Mouse (Mus musculus) MEL-GATA-1-ER (cell line): ENCODE measurements around the gene Cdc5l.
"Not testable (repeated sequence)": the region's sequence is repeated elsewhere in the genome, so short reads cannot be mapped to it uniquely, and the experiment has no call there.

Source experiments
- DNase-seq: peaks from one replicate; pipeline ENCODE4 v3.0.0-alpha.2; 2012; ENCODE audit warnings: low read depth; ENCODE audit errors: extremely low read depth

Gene Cdc5l

DNA sequence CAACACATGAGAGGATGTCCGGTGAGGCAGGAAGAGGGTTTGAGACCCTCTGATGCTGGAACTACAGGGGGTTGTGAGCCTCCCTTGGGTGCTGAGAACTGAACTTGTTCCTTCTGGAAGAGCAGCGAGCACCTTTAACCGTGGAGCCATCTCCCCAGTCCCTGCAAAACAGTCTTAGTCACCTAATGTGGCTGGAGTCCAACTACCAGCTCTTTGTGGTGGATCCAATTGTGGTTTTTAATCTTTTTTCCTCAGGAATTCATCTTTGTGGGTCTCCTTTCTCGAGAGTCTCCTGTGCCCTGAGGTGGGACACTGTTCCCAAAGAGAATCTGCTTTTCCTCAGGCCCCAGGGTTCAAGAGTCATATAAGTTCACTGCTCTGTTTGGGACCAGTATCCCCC is 12.4 kb upstream of the Cdc5l start:
- peak; percentile 59 for DNase-seq

DNA sequence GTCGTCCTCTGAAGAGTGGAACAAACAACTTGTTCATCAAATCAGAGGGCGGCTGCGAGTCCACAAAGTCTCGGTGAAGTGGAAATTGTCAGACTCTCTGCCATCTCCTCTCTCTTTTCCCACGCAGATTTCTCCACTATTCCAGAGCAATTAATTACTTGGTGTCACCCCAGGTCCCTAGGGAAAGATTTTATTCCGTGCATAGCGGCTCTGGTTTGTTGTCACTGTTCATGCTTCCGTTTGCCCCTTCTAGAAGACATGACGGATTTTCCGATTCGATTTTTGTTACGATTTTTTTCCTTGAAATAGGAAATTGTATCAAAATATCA is 689 bp upstream of the Cdc5l start:
- DNase-seq, result no peak

DNA sequence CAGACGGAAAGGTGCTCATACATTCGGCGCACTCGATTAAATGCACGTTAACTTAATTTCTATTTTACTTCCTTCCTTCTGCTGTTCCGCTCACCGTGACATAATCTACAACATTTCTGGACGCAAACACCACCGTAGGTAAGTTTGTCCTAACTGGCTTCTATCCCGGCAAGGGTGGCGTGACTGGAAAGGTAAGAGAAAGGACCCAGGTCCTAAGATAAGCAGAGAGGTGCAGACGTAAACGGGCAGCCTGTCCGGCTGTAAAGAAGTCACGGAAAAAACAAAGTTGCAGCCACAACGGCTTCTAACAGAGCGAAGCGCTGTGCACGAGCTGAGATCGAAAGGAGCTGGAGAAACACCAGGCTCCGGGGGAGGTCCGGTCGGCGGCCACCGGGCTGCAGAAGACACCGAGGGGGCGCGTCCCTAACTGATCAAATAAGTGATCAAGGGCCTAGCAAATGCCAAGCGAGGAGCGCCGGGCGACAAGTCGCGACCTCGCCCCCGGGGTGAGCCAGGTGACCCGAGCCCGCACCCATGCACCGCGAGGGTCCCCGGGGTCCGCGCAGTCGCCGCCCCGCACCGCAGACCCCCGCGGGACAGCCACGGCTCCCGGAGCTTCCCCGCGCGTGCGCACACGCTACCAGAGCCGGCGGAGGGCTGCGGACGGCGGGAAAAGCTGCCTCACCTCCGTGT is 685 bp downstream of the Cdc5l start:
- DNase-seq, result no peak

DNA sequence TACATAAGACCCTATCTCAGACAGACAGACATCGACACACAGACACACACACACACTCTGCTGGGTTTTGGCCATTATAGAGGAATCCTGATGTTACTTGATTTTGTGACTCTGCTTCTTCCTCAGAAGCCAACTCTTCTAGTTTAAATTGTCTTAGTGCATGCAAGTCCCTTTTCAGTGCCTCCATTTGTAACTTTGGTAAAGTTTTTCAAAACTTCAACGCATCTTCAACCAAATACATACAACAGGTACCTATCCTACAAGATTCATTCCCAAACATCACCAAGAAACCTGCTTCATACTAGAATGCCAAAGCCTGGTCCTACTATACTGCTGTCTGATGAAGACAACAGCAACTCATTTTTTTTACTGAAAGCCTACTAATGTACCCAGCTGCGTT is 1.5 kb downstream of the Cdc5l start:
- DNase-seq, result no peak

DNA sequence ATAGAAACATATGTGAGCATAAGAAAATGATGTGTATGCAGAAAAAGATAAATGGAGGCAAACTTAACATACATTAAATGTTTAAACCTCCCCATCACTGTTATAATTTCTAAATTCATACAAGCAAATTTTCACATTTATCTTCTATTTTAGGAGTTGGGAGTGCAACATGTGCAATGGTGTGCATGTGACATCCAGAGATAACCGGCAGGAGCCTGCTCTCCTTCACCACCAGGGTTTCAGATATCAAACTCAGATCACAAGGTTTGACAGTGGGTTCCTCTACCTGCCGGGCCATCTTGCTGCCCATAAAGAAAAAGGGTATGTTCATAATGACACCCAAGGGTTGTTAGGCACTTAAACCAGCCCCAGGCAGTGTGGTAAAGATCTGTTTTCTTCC is 16.1 kb downstream of the Cdc5l start:
- DNase-seq, result no peak

DNA sequence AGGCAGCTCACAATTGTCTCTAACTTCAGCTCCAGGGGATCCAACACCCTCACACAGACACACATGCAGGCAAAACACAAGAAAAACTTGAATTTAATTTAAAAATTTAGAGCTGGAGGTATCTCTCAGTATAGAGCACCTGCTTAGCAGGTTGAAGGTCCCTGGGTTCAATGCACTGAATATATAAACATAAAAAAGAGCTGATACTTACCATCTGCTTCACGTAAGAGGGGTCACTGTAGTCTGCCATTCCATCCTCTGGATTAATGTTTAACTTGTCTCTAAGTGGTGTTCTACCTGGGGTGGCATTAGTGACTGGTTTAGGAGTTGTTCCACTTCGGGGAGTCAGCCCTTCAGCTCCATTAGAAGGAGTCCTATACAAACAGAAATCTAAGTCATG is 21.9 kb downstream of the Cdc5l start:
- DNase-seq, result not testable (repeated sequence)

DNA sequence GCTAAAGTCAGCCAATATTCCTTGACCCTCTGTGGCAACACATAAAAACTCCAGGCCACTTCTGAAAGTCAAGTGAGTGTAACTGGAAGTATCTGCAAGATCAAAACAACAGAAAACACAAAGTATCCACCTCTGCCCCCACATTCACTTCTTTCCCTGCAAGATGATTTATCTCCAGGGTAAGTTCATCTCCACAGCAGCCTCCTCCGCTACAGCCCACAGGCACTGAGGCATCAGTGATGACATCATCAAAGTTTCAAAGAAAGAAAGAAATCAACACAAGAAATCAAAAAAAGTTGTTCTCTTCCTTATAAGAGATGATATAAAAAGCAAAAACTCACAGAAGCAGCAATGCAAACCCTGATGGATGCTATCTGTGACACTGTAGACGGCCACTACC is 24.8 kb downstream of the Cdc5l start:
- DNase-seq, result no peak

DNA sequence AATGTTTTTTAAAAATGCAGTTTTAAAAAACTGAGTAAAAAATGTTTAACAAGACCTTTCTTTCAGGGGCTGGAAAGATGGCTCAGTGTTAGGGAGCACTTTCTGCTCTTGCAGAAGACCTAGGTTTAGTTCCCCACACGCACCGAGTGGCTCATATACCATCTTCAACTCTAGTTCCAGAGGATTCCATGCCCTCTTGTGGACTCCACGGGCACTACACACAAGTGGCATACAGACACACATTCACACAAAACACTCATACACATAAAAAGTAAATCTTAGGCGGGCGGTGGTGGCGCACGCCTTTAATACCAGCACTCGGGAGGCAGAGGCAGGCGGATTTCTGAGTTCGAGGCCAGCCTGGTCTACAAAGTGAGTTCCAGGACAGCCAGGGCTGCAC is 27.3 kb downstream of the Cdc5l start:
- DNase-seq, result no peak

DNA sequence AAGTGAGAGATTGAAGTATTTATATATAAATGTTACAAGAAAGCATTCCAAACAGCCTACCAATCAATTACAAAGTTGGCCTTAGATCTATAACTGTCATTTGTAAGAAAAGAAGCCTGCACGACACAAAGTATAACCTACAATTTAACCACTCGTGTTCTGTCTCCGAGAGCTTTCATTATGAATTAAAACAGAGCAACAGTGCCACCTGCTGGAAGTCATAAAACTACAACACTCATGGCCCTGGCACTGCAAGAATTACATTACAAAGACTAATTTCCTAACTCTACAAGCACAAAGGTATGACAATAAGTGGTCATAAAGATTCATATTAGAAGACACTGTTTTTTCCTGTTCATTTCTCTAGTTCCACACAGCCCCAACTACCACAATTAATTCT is 30.3 kb downstream of the Cdc5l start:
- DNase-seq, result peak; percentile 32

DNA sequence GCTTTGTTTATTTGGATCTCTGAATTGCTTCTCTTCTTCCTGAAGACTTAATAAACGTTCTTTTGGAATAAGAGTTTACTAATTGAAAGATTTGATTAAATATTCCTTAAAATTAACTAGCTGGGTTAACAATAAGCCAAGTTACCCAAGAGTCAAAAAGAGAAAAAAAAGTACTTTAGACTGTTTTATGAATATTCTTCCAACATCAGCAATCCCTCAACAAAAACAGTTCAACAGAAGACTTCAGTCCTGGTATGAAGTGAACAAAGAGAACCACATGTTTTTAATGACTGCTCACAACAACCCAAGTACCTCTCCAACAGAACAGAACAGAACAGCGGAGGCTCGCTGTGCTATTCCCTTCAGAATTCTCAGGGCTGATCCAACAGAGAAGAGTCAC is 30.9 kb downstream of the Cdc5l start:
- no peak for DNase-seq

DNA sequence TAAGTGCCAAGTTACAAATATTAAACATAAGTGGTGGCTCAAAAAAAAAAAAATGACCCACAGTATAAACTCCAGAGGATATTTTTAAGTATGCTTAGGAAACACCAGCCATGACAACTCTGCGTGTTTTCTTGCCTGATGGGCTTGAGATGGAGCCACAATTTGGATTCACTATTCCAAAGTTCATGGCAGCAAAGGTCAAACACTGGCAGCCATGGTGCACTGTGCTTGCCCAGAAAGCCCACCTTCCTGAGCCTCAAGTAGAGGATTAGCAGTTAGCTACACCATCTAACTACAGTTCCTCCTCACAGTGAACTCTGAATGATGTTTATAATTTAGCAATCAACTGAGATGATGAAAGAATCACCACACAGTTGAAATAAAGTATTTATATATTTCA is 31.4 kb downstream of the Cdc5l start:
- no peak for DNase-seq

DNA sequence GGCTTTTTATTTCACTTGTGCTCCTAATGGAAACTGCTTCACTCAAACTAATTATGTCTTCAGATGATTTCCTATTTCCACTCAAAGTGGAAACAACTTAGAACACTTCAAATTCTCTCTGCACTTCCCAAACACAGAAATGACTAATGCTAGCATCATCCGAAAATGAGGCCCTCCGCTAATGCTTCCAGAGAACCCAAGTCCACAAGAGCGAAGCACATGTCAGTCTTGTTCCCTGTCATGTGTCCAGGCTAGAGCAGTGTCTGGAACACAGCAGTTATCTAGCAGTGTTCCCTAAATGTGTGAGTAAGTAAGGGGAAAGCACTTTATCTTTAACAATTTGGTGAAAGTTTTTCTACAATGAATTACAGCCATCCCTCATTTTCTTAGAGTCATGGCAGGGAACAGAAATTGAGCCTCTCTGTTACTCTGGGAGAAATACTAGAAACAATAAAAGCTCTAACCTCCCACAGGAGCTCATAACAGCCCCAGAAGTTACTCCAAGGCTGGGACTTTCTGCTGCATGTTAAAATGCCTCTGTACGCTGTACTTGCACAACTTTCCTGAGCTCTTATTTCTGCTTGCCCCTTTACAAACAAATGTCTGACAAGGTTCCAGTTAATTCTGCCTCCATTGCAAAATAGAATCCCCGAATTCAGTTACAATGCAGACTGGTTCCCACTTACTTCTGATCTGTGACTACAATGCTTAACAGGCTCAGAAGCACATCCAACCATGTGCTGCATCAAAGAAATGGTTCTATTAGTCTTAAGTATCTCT is 32.2 kb downstream of the Cdc5l start:
- no peak for DNase-seq

DNA sequence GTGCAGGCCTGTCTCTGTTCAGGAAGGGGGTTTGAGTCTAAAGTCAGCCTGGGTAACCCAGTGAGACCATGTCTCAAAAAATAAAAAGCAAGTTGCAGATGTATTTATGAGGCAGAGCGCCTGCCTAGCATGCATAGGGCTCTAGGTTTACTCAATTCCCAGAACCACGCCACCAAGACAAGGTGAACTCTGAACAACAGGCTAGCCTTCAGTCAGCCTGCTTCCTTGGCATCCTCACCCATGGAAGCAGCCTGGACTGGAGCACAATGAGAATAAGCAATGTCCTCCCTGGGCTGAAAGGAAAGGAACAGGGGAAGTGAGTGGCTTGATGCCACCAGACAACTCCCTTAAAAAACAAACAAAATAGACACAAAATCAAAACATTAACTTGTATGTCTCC is 35.5 kb downstream of the Cdc5l start:
- no peak for DNase-seq

DNA sequence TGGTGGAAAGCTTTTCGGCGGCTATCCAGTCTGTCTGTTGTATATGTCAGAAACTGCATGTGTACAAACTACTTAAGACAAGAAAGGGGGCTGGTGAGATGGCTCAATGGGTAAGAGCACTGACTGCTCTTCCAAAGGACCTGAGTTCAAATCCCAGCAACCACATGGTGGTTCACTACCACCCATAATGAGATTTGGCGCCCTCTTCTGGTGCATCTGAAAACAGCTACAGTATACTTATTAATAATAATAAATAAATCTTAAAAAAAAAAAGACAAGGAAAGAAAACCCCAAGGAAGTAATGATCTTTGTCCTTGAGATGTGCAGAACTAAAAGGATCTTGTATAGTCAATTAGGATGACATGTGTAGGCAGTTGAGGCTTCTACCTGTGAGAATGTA is 36.0 kb downstream of the Cdc5l start:
- no peak for DNase-seq

DNA sequence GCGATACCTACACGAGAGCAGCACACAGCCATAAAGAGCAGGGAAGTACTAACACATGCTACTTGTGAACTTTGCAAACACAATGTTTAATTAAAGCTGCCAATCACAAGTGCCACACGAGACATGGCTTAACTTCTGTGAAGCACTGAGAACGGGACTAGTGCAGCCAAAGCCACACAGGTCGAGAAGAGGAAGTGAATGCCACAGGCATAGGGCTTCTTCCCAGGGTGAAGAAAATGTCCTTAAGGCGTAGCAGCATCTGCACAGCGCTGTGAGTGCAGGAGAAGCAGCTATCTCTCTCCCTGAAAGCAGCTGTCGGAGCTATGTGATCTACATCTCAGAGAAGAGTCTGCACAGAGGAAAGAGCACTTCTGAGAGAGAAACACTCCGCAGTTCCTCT is 38.9 kb downstream of the Cdc5l start:
- no peak for DNase-seq

DNA sequence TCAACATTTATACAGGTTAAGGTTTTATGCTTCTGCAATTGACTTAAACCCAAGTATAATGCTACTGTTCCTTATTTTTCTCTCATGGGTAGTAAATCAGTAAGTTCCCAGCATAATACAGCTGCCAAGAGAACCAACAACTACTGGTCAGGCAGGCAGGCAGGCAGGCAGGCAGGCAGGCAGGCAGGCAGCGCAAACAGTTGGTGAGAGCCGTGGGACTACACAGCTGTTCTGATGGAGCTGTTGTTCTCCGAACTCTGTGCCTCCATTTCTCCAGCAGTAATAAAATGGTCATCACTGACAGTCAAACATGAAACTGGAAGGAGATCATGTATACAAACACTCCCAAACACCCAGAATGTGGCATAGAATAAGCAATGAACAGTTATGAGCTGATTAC is 39.8 kb downstream of the Cdc5l start:
- DNase-seq, result no peak

DNA sequence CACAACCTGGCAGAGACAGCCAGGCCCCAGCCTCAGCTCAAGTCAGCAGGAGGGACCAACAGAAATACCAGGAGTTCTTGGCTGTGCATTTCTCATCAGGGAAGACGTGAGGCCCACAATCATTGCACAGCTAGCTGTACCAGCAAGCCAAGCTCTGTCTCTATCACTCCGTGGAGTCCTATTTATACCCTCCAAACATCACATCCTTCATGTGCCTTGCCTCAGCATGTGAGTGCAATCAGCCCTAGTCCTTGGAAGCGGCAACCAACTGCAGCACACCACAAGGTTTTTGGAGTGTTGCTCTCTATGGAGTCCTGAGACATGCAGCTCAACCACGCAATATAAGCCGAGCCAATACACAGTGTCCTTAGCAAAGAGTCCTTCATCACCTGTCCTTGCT is 43.6 kb downstream of the Cdc5l start:
- DNase-seq, result no peak

DNA sequence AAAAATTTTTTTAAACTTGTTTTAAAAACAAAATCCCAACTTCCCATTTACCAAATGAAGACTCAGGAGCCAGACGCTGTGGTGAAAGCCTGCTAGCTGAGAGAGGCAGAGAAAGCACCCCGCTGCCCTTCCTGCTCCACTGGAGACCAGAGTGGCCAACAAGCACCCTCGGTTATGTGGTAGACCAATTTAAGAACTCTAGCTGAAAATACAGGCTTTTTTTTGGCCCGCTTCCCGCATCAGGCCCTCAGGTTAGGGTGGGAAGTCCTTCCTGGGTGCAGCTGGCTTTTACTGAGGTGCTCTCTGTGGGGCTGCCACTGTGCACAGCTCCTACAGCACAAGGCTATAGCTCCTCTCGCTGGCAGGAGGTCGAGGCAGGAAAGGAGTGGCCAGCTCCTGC is 46.6 kb downstream of the Cdc5l start:
- DNase-seq, result no peak

DNA sequence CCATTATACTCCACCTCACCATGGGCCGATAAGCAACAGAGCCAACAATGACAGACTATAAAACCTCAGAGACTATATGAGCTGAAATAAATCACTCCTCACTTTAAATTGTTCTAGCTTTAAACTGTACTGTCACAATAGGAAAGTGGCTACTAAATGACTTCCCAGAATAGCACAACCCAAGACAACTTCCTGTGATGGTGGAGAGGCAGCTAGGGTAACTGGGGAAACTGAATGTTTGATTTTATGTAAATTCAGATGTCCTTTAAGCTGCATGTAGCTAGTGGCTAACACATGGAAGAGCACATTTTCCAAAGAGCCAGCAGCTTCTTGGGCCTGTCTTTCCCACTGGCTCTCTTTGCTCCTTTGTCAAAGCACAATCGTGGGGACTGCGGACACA is 50.2 kb downstream of the Cdc5l start:
- DNase-seq, result no peak

DNA sequence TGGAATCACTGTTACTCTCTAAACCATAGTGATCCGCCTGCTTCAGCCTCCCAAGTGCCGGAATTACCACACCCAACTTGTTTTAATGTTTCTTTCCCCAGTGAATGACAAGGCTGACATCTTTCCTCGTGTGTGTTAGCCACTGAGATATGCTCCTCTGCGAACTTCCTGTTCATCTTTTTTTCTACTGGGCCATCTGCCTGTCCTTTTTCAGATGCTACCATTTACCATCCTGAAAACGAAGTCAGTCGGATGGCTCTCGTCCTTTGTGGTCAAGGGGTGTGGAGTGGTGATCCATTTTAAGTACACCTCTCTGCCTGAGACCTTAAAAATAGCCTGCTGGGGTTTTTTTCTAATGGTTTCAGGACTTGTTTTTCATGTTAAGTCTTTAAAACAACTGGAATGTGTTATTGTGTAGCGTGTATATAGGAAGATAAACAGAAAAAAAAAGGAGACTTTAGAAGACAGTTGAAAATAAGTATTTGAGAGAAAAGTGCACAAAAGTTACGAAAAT is 54.2 kb downstream of the Cdc5l start:
- no peak for DNase-seq

DNA sequence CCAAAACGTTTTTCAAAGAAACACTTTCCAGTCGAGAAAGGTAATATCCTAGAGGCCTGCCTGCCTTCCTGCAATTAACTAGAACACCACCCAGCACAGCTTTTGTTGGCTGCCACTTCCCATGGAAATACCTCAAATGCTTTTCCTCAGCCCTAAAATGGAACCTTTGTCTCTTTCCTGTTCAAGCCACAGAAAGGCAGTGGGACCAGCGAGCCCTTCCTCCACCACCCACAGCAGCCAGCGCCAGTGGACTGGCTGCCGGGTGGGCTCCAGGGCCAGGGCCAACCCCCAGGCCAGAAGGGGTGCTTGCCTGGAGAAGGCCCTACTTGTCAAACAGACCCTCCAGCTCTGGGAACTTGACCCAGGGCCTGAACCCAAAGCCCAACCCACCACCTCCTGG is 56.2 kb downstream of the Cdc5l start:
- DNase-seq, result no peak

DNA sequence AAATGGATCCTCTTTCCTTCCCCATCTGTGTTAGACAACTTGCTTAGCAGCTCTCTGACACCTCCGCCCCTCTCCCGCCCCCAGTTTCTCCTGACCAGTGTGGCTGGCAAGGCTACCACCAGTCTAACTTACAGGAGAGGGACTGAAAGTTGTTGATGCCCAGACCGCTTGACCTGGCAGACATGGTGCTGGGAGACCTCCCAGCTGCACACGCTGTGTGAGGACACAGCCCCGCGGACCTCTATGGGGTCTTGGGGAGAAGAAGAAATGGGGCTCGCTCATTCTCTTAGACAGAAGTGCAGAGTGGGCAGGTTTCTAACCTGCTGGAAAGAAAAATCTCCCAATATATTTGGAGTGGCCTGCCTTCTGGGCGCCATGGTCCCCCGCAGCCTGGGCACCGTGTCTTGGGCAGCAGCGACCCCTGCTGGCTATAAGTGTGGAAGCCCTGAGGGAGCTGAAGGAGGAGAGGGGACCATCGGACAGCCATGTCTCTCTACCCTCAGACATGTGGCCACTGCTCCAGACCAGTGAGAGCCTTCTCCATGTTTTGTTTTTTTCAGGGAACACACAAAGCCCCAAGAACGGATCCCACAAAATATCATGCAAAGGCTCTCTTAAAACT is 59.4 kb downstream of the Cdc5l start:
- DNase-seq, result no peak

DNA sequence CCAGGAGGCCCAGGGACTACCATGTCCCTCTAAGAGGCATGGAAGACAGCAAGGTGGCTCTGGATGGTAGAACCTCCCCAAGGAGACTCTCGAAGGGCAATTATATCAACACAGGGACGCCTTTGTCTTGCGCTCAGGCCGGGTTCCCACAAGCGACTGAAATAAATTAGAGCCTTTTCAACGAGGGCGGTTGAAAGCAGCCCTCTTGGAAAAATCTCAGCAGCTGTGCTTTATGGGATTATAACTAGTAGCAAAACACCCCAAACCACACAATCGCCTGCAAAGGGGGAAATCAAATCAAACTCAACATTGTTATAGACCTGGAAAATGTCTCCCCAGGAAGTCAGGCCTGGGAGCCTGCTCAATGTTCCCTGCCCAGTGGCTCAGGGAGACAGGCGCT is 62.5 kb downstream of the Cdc5l start:
- DNase-seq, result no peak
